Mouse (Mus musculus) midbrain, embryonic 13.5 days (tissue): ENCODE results near the gene Slc35a5. TPM values are rescaled to one million over a fixed set of nuclear protein-coding genes. Genes with fewer than 3 reads are reported as not detected.

ENCODE experiments used
- polyA plus RNA-seq: library from polyadenylated mRNA; unstranded; fragments of >200 nt; fragmentation: Nextera tagmentation; extraction: Ambion mirVana; gene quantifications from 2 replicates; pipeline ENCODE4 v1.2.1, GENCODE M21; 2015

Slc35a5 gene
- polyA plus RNA-seq, 1 experiment from 2014 or later = 27.5 TPM

Other genes starting within 250 kb of the Slc35a5 start
- not detected in 2 replicates for gene Cd200r3, start 215.0 kb downstream of the Slc35a5 start, polyA plus RNA-seq
- gene Ccdc80, start 65.3 kb downstream of the Slc35a5 start, polyA plus RNA-seq = 4.4 and 5.1 TPM in 2 replicates
- 46.0 and 48.8 TPM in 2 replicates for gene Atg3, start 79 bp upstream of the Slc35a5 start, polyA plus RNA-seq
- gene Btla, start 65.6 kb upstream of the Slc35a5 start, polyA plus RNA-seq = 0.15 and 0.46 TPM in 2 replicates